Mouse (Mus musculus) hindbrain, embryonic 12.5 days (tissue): ENCODE results near the gene Zfyve19. TPM values are rescaled to one million over a fixed set of nuclear protein-coding genes. Genes with fewer than 3 reads are reported as not detected.
A peak's percentile ranks its signal among the peaks of the same experiment; 100 is the strongest.

Source experiments
- ATAC-seq: fragments of 200-750 bp; cut with Nextera tagmentation; 2 replicates; pipeline ENCODE4 v1.8.0; 2017; ENCODE audit warnings: moderate TSS enrichment; ENCODE audit not compliant: low FRiP score
- H3K27ac ChIP-seq: fragments of 300-500 bp; sonication (generic); 2 replicates; pipeline ENCODE4 v1.5.1; 2016; ENCODE audit warnings: mild to moderate bottlenecking
- H3K27me3 ChIP-seq: fragments of 300-500 bp; sonication (generic); 2 replicates; pipeline ENCODE4 v1.6.1; 2016; ENCODE audit warnings: mild to moderate bottlenecking
- H3K36me3 ChIP-seq: fragments of 300-500 bp; sonication (generic); 2 replicates; pipeline ENCODE4 v1.6.1; 2016; ENCODE audit warnings: mild to moderate bottlenecking
- H3K4me1 ChIP-seq: fragments of 300-500 bp; sonication (generic); 2 replicates; pipeline ENCODE4 v1.6.1; 2016
- H3K4me2 ChIP-seq: fragments of 300-500 bp; sonication (generic); replicated peaks from 2 replicates; pipeline ENCODE4 v1.6.1; 2016; ENCODE audit warnings: mild to moderate bottlenecking
- H3K4me3 ChIP-seq: fragments of 300-500 bp; sonication (generic); 2 replicates; pipeline ENCODE4 v1.5.1; 2016; ENCODE audit warnings: mild to moderate bottlenecking
- H3K9ac ChIP-seq: fragments of 300-500 bp; sonication (generic); 2 replicates; pipeline ENCODE4 v1.6.1; 2016; ENCODE audit warnings: mild to moderate bottlenecking, moderate library complexity
- H3K9me3 ChIP-seq: fragments of 300-500 bp; sonication (generic); replicated peaks from 2 replicates; pipeline ENCODE4 v1.6.1; 2016; ENCODE audit warnings: mild to moderate bottlenecking
- WGBS: fragments of 180-500 bp; shearing (Covaris S2); methylation state at CpG from one replicate; pipeline ENCODE4 v1.1.7; 2016; 5-methylcytosine and 5-hydroxymethylcytosine counted together
- polyA plus RNA-seq: library from polyadenylated mRNA; unstranded; fragments of >200 nt; fragmentation: Nextera tagmentation; extraction: Ambion mirVana; gene quantifications from 2 replicates; pipeline ENCODE4 v1.2.1, GENCODE M21; 2016

The Zfyve19 gene
- polyA plus RNA-seq, 1 experiment from 2014 or later, result 46.9 TPM

- H3K36me3 ChIP-seq, result no peaks in the 10 kb centered on the region
- 87% methylated on average over 4 of the region's 4 CpGs for WGBS
- ATAC-seq, result no peak
- no peaks in the 10 kb centered on the region for H3K9me3 ChIP-seq
- no peak overlapping the region for H3K27ac ChIP-seq
- no peak overlapping the region for H3K4me2 ChIP-seq
- H3K4me3 ChIP-seq, result no peak overlapping the region
- peaks cover 12% of the 10 kb centered on the region for H3K4me1 ChIP-seq
- H3K27me3 ChIP-seq, result peaks cover 46% of the 10 kb centered on the region
- H3K9ac ChIP-seq, result no peak overlapping the region
Measured at GRCm38 (mm10) chr2:119240819-119241186, 32.4 kb downstream of the Zfyve19 start.

- Histone ChIP-seq H3K4me1 (peaks cover 3% of the 10 kb centered on the region), H3K9me3 (no peaks in the 10 kb centered on the region), H3K36me3 (no peaks in the 10 kb centered on the region), H3K27me3 (peaks cover 28% of the 10 kb centered on the region), H3K4me3 (no peak overlapping the region), H3K27ac (no peak overlapping the region), H3K9ac (no peak overlapping the region), H3K4me2 (no peak overlapping the region)
- 88% methylated on average over 9 of the region's 9 CpGs for WGBS
- no peak for ATAC-seq
Measured at GRCm38 (mm10) chr2:119242548-119242947, 34.1 kb downstream of the Zfyve19 start.

- H3K4me1 ChIP-seq, result no peaks in the 10 kb centered on the region
- H3K4me3 ChIP-seq, result no peak overlapping the region
- ATAC-seq, result no peak
- H3K27ac ChIP-seq, result no peak overlapping the region
- H3K9ac ChIP-seq, result no peak overlapping the region
- no peaks in the 10 kb centered on the region for H3K36me3 ChIP-seq
- no peak overlapping the region for H3K4me2 ChIP-seq
- 87% methylated on average over 7 of the region's 7 CpGs for WGBS
- H3K9me3 ChIP-seq, result no peaks in the 10 kb centered on the region
- H3K27me3 ChIP-seq, result peaks cover 5% of the 10 kb centered on the region
Measured at GRCm38 (mm10) chr2:119245246-119245645, 36.8 kb downstream of the Zfyve19 start.

GRCm38 (mm10) chr2:119247904-119248303 is 39.5 kb downstream of the Zfyve19 start:
- Histone ChIP-seq H3K27me3 (peaks cover 4% of the 10 kb centered on the region; the same call in 1 of the 2 replicates), H3K27ac (no peak overlapping the region), H3K4me1 (no peaks in the 10 kb centered on the region), H3K4me2 (no peak overlapping the region), H3K9ac (no peak overlapping the region), H3K9me3 (no peaks in the 10 kb centered on the region), H3K4me3 (no peak overlapping the region), H3K36me3 (no peaks in the 10 kb centered on the region)
- 87% methylated on average over 9 of the region's 9 CpGs for WGBS
- no peak for ATAC-seq

- no peak for ATAC-seq
- H3K9me3 ChIP-seq, result no peaks in the 10 kb centered on the region
- no peak overlapping the region for H3K27ac ChIP-seq
- H3K4me2 ChIP-seq, result no peak overlapping the region
- WGBS, result 73% methylated on average over 4 of the region's 4 CpGs
- no peaks in the 10 kb centered on the region for H3K36me3 ChIP-seq
- no peak overlapping the region for H3K9ac ChIP-seq
- no peaks in the 10 kb centered on the region for H3K4me1 ChIP-seq
- H3K4me3 ChIP-seq, result no peak overlapping the region
- peaks cover 15% of the 10 kb centered on the region for H3K27me3 ChIP-seq
Measured at GRCm38 (mm10) chr2:119249592-119250061, 41.2 kb downstream of the Zfyve19 start.

- WGBS, result 62% methylated on average over 5 of the region's 5 CpGs
- H3K27ac ChIP-seq, result no peak overlapping the region
- no peaks in the 10 kb centered on the region for H3K9me3 ChIP-seq
- no peaks in the 10 kb centered on the region for H3K4me1 ChIP-seq
- H3K36me3 ChIP-seq, result no peaks in the 10 kb centered on the region
- ATAC-seq, result no peak
- no peak overlapping the region for H3K4me2 ChIP-seq
- no peak overlapping the region for H3K4me3 ChIP-seq
- H3K27me3 ChIP-seq, result peaks cover 20% of the 10 kb centered on the region
- H3K9ac ChIP-seq, result no peak overlapping the region
Measured at GRCm38 (mm10) chr2:119250377-119250776, 42.0 kb downstream of the Zfyve19 start.

- H3K27ac ChIP-seq, result no peak overlapping the region
- H3K4me1 ChIP-seq, result no peaks in the 10 kb centered on the region
- ATAC-seq, result peak; percentile 43; the same call in 1 of the 2 replicates
- peak overlapping the region; percentile 11; the same call in 1 of the 2 replicates for H3K4me2 ChIP-seq
- no peak overlapping the region for H3K4me3 ChIP-seq
- H3K36me3 ChIP-seq, result no peaks in the 10 kb centered on the region
- H3K9me3 ChIP-seq, result no peaks in the 10 kb centered on the region
- H3K9ac ChIP-seq, result no peak overlapping the region
- peaks cover 22% of the 10 kb centered on the region for H3K27me3 ChIP-seq
- 17% methylated on average over 11 of the region's 11 CpGs for WGBS
Measured at GRCm38 (mm10) chr2:119250826-119251478, 42.5 kb downstream of the Zfyve19 start.

GRCm38 (mm10) chr2:119254976-119255375 is 46.6 kb downstream of the Zfyve19 start:
- no peaks in the 10 kb centered on the region for H3K4me1 ChIP-seq
- H3K9ac ChIP-seq, result no peak overlapping the region
- 15% methylated on average over 7 of the region's 7 CpGs for WGBS
- H3K27ac ChIP-seq, result no peak overlapping the region
- no peak for ATAC-seq
- no peaks in the 10 kb centered on the region for H3K9me3 ChIP-seq
- H3K4me3 ChIP-seq, result no peak overlapping the region
- peaks cover 21% of the 10 kb centered on the region for H3K27me3 ChIP-seq
- H3K36me3 ChIP-seq, result no peaks in the 10 kb centered on the region
- H3K4me2 ChIP-seq, result no peak overlapping the region

- H3K27me3 ChIP-seq, result peaks cover 6% of the 10 kb centered on the region
- no peak overlapping the region for H3K4me3 ChIP-seq
- H3K9me3 ChIP-seq, result no peaks in the 10 kb centered on the region
- no peak overlapping the region for H3K9ac ChIP-seq
- 60% methylated on average over 1 of the region's 1 CpGs for WGBS
- no peak overlapping the region for H3K27ac ChIP-seq
- H3K4me2 ChIP-seq, result no peak overlapping the region
- H3K36me3 ChIP-seq, result no peaks in the 10 kb centered on the region
- no peaks in the 10 kb centered on the region for H3K4me1 ChIP-seq
- ATAC-seq, result no peak
Measured at GRCm38 (mm10) chr2:119260518-119260917, 52.1 kb downstream of the Zfyve19 start.

GRCm38 (mm10) chr2:119261326-119261725 is 52.9 kb downstream of the Zfyve19 start:
- Histone ChIP-seq H3K27me3 (peaks cover 6% of the 10 kb centered on the region), H3K9ac (no peak overlapping the region), H3K9me3 (no peaks in the 10 kb centered on the region), H3K4me1 (no peaks in the 10 kb centered on the region), H3K27ac (no peak overlapping the region), H3K4me2 (no peak overlapping the region), H3K4me3 (no peak overlapping the region), H3K36me3 (no peaks in the 10 kb centered on the region)
- 55% methylated on average over 2 of the region's 2 CpGs for WGBS
- no peak for ATAC-seq

- no peaks in the 10 kb centered on the region for H3K4me1 ChIP-seq
- H3K9ac ChIP-seq, result no peak overlapping the region
Measured at GRCm38 (mm10) chr2:119262978-119263377, 54.6 kb downstream of the Zfyve19 start.

GRCm38 (mm10) chr2:119263813-119264212 is 55.4 kb downstream of the Zfyve19 start:
- H3K4me2 ChIP-seq, result no peak overlapping the region
- no peak for ATAC-seq
- H3K36me3 ChIP-seq, result no peaks in the 10 kb centered on the region
- no peak overlapping the region for H3K4me3 ChIP-seq
- H3K9ac ChIP-seq, result no peak overlapping the region
- H3K27me3 ChIP-seq, result peaks cover 17% of the 10 kb centered on the region
- no peak overlapping the region for H3K27ac ChIP-seq
- no peaks in the 10 kb centered on the region for H3K9me3 ChIP-seq
- no peaks in the 10 kb centered on the region for H3K4me1 ChIP-seq
- 87% methylated on average over 5 of the region's 5 CpGs for WGBS

More at GRCm38 (mm10) chr2:119262978-119263377, 54.6 kb downstream of the Zfyve19 start:
- Histone ChIP-seq H3K4me3 (no peak overlapping the region), H3K27ac (no peak overlapping the region), H3K4me2 (no peak overlapping the region), H3K27me3 (peaks cover 11% of the 10 kb centered on the region), H3K36me3 (no peaks in the 10 kb centered on the region), H3K9me3 (no peaks in the 10 kb centered on the region)
- WGBS, result 52% methylated on average over 8 of the region's 8 CpGs
- ATAC-seq, result no peak
